Mouse (Mus musculus) embryonic fibroblast, embryonic 13.5 days (primary cell): ENCODE results near the gene Rtn4r. TPM values are rescaled to one million over a fixed set of nuclear protein-coding genes. Genes with fewer than 3 reads are reported as not detected.

Experiments used
- H3K27ac ChIP-seq: 2 replicates; pipeline ENCODE4 v1.5.1; 2012; ENCODE audit warnings: low read length, control low read depth, inconsistent platforms; ENCODE audit not compliant: insufficient read depth
- H3K4me1 ChIP-seq: 2 replicates; pipeline ENCODE4 v1.6.1; 2011; ENCODE audit warnings: low read length; ENCODE audit not compliant: control insufficient read depth, insufficient read depth
- H3K4me3 ChIP-seq: 2 replicates; pipeline ENCODE4 v1.5.1; 2011; ENCODE audit warnings: mild to moderate bottlenecking, control low read depth, low read length; ENCODE audit not compliant: insufficient read depth
- CTCF ChIP-seq: IDR thresholded peaks from 2 replicates; pipeline ENCODE4 v1.5.1; 2011; ENCODE audit warnings: mild to moderate bottlenecking, control low read depth, low read length, moderate library complexity, borderline replicate concordance; ENCODE audit not compliant: insufficient read depth
- POLR2A ChIP-seq: IDR thresholded peaks from 2 replicates; pipeline ENCODE4 v1.6.1; 2011; ENCODE audit warnings: low read depth, mild to moderate bottlenecking, control low read depth, low read length, moderate library complexity
- polyA plus RNA-seq: library from polyadenylated mRNA; stranded (reverse); fragments of >200 nt; gene quantifications from 2 replicates; pipeline ENCODE4 v1.2.4, GENCODE M21; 2011; ENCODE audit warnings: low read depth; ENCODE audit not compliant: missing spikeins, insufficient read length

Gene Rtn4r
- polyA plus RNA-seq, 1 experiment, result 1.4 TPM

DNA sequence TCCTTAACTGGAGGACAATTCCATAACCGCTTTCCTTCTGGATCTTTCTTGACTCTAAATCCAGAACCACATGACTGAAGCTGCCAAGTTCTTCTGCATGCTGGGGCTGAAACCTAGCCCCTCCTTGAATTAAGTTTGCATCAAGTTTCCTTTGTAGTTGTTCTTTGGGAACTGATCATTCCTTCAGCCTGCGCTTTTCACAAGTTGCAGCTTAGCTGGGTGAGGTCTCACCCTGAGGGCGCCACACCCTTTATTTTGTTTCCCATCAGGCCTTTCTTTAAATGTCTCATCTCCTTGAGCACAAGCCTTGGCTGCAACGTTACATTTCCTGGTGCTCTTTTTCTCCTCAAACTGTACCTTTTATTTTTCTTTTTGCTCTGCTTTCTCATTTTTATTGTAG lies 24.6 kb upstream of the Rtn4r start:
- no peak for TF ChIP-seq POLR2A
- TF ChIP-seq CTCF, result no peak
- H3K4me1 ChIP-seq, result no peaks in the 10 kb centered on the region
- H3K4me3 ChIP-seq, result no peak overlapping the region
- no peak overlapping the region for H3K27ac ChIP-seq

DNA sequence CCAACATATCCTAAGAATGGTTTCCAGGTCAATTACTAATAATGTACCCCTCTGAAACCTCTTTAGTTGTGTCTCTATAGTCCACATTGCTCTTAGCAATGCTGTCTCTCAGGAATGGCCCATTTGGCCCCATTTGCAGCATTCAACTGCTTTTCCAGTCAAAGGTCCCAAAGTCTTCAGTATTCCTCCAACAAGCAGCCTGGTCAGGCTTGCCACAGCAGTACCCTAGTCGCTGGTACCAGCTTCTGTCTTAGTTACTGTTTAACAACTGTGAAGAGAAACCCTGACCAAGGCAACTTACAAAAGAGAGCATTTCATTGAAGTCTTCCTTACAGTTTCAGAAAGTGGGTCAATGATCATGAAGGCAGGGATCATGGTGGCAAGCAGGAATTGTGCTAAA lies 24.1 kb upstream of the Rtn4r start:
- no peak for TF ChIP-seq CTCF
- no peak for TF ChIP-seq POLR2A
- no peak overlapping the region for H3K4me3 ChIP-seq
- no peak overlapping the region for H3K27ac ChIP-seq
- no peaks in the 10 kb centered on the region for H3K4me1 ChIP-seq

GRCm38 (mm10) chr16:18103808-18104207 lies 23.6 kb upstream of the Rtn4r start:
- no peak for TF ChIP-seq CTCF
- H3K27ac ChIP-seq, result no peak overlapping the region
- H3K4me1 ChIP-seq, result no peaks in the 10 kb centered on the region
- H3K4me3 ChIP-seq, result no peak overlapping the region

GRCm38 (mm10) chr16:18108221-18108966 lies 19.0 kb upstream of the Rtn4r start:
- H3K4me3 ChIP-seq, result no peak overlapping the region
- TF ChIP-seq CTCF (peak; percentile 92), POLR2A (no peak)
- H3K4me1 ChIP-seq, result no peaks in the 10 kb centered on the region
- H3K27ac ChIP-seq, result no peak overlapping the region

GRCm38 (mm10) chr16:18111042-18111441 lies 16.4 kb upstream of the Rtn4r start:
- no peak overlapping the region for H3K27ac ChIP-seq
- H3K4me3 ChIP-seq, result no peak overlapping the region
- TF ChIP-seq POLR2A, result no peak
- no peak for TF ChIP-seq CTCF
- H3K4me1 ChIP-seq, result no peaks in the 10 kb centered on the region

- Histone ChIP-seq H3K4me1 (no peaks in the 10 kb centered on the region), H3K27ac (no peak overlapping the region), H3K4me3 (no peak overlapping the region)
- no peak for TF ChIP-seq CTCF
- no peak for TF ChIP-seq POLR2A
Observed at GRCm38 (mm10) chr16:18116467-18116866, 11.0 kb upstream of the Rtn4r start.

GRCm38 (mm10) chr16:18118285-18118684 lies 9.2 kb upstream of the Rtn4r start:
- Histone ChIP-seq H3K4me1 (peaks cover 3% of the 10 kb centered on the region), H3K4me3 (no peak overlapping the region), H3K27ac (no peak overlapping the region)
- no peak for TF ChIP-seq POLR2A
- TF ChIP-seq CTCF, result no peak

DNA sequence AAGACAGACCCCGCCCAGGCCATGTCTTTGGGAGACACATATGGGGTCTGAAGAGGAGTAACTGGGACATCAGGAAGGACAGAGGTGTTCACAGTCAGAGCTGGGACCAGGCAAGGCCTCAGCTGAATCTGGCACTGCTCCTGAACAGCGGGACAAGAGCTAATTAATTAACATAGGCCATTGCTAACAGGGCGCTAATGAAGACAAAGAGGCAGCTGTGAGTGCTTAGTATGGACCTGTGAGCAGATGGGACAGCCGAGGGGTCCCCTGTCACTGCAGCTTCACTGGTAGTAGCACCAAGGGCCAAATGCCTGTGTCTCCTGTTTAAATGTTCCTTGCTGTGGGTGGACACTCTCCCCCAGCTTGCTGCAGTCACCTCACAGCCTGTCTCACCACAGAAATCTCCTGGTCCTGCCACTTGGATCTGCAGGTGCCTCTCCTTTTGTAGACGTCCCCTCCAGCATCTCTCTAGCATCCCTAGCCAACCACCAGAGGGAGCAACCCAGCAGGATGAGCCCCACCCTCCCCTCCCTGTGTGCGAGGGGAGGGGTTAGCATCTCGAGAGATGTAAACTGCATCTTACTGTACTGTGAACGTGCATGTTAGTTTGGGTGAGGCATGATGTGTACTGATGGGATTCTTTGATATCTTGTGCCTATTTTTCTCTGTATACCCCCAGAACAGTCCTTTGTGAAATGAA lies 8.3 kb upstream of the Rtn4r start:
- Histone ChIP-seq H3K4me3 (no peak overlapping the region), H3K27ac (no peak overlapping the region), H3K4me1 (peaks cover 6% of the 10 kb centered on the region)
- no peak for TF ChIP-seq POLR2A
- TF ChIP-seq CTCF, result peak; percentile 66; the same call in 1 of the 2 replicates

GRCm38 (mm10) chr16:18122740-18123139 lies 4.7 kb upstream of the Rtn4r start:
- no peak for TF ChIP-seq POLR2A
- TF ChIP-seq CTCF, result no peak
- Histone ChIP-seq H3K27ac (no peak overlapping the region), H3K4me1 (peaks cover 6% of the 10 kb centered on the region), H3K4me3 (no peak overlapping the region)

DNA sequence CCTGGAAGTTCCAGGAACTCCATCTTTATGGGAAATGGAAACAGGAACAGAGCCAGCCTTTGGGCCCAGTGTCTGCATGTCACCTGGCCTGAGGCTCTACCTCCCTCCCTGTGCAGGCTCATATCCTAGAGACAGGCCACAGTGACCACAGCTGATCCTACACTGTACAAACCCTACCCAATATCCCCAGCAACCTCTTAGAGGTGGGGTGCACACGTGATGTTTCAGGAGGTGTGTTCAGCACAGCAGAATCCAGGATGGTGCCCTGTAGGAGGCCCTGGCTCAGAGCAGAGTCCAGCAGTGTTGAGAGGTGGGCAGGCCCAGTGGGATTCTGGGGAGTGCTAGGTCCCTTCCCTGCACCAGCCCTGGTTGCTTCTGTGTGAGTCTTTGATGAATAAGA lies 4.0 kb upstream of the Rtn4r start:
- TF ChIP-seq CTCF (no peak), POLR2A (no peak)
- Histone ChIP-seq H3K4me3 (no peak overlapping the region), H3K4me1 (peaks cover 6% of the 10 kb centered on the region), H3K27ac (no peak overlapping the region)
